Mouse (Mus musculus): ENCODE results near the gene Ints5.
"Not testable (repeated sequence)": the region's sequence is repeated elsewhere in the genome, so short reads cannot be mapped to it uniquely, and the experiment has no call there.

Ints5 gene

DNA sequence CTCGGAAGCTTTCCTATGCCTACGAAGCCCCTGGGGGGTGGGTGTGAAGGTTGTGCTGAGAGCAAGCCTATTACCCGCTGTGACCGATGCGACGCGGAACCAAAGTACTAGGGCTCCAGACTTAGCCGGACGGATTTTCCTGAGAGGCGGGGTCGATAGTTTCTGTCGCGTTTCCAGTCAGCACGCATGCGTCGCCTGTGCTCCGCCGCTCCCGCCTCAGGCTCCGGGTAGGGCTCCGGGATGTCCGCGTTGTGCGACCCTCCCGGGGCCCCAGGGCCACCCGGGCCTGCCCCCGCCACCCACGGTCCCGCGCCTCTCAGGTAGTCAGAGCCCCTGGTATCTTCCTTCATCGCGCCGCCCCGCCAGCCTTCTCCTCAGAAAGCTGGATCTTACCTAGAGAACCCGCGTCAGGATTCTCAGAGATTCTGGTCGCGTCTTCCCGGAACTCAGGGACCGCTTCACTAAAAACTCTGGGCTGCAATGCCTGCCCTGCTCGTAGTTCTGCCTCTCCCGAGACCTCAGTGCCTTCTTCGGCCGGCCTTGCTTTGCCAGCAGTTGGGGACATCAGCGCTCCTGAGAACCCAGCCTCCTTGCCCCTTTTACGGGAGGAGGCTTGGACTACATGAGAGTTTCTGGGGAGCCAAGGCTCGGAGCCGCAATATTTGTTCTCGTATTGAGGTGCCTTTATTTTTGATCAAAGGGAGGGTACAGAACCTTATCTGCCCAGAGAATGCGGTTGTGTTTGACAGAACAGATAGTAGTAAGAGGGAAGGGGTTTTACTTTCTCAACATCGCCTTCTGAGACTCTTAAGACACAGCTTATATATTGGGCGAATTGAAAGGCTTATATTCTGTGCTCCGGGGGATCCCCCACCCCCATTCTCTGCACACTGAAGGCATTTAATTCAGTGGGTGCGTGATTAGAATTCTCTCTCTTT lies at the start of gene Ints5:
TSS of gene Ints5 (plus strand) at position 177 of the 938 bp plus-strand sequence.
- peak; percentile 86 to 94 for DNase-seq (ENCODE audit: low spot score in 2 of 2)

DNA sequence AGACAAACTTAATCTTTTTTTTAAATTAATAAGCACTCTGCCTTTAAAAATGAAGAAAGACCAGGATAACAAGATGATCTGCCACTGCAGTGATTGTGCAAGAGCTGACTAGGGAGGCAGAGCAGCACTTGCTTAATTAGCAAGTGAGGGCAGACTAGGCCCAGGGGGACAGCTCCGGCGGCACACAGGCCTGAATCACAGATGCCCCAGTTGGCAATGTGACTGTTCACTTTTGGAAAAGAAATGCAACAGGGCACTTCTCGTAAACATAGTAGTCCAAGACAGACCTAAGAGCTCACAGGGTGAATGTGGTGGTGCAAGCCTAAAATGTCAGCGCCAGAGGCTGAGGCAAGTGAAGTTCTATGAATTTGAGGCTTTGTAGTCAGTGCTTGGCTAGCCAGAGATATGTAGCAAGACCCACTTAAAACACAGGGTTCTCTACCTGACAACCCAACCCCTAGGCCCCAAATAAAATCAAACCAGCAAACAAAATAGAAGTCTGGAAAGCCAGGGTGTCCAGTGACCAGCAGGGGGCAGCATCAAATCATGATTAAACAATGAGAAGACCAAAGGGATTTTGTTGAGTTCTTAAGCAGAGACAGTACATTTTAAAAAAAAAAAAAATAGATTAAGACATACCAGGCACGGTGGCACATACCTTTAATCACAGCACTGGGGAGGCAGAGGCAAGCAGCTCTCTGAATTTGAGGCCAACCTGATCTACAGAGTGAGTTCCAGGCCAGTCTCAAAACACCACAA lies 48.3 kb upstream of the Ints5 start:
- DNase-seq (ENCODE audit: low spot score in 2 of 2): peak; percentile 76 to 92

DNA sequence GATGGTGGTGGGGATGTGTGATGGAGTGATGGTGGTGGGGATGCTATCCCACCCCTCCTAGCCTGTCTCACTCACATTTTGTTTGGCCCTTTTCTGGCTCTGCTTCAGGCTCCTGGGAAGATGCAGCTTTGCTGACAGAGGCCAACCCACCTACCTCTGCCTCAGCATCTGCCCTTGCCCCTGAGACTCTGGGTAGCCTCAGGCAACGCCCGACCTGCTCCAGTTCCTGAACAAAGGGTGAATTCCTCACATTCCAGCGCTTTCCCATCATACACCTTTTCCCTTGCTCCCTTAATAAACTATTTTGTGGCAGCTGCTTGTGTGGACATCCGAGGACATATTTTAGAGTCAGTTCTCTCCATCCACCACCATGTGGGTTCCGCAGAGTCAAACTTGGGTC lies 44.4 kb upstream of the Ints5 start:
- no peak for DNase-seq (ENCODE audit: low spot score in 2 of 2)

- no peak for DNase-seq (ENCODE audit: low spot score in 2 of 2)
Measured at GRCm38 (mm10) chr19:8850402-8850901, 42.4 kb upstream of the Ints5 start, which contains the start of gene Lrrn4cl. Gene Lrrn4cl, plus strand, starts transcription at chr19:8850768.

GRCm38 (mm10) chr19:8851639-8852038 lies 41.2 kb upstream of the Ints5 start:
- DNase-seq (ENCODE audit: low spot score in 2 of 2): no peak

GRCm38 (mm10) chr19:8852236-8852928 lies 40.4 kb upstream of the Ints5 start:
- DNase-seq (ENCODE audit: low spot score in 2 of 2): no peak

DNA sequence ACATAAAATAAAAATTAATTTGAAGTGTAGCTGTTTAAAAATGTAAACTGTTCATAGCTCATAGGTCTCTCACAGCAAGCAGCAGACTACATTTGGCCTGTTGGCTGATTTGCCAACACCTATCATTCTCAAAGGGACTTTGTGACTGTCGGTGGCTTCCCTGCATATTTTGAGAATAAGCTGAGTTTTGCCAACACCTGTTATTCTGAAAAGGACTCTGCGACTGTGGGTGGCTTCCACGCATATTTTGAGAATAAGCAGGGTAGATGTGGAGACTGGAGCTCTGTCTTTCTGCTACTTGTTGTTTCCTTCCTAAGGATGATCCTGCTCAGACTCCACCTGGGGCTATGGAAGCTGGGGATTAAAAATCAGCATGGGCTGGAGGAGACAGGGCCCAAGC lies 39.7 kb upstream of the Ints5 start:
- no peak for DNase-seq (ENCODE audit: low spot score in 2 of 2)

- peak in 1 of 2 experiments; percentile 42 for DNase-seq (ENCODE audit: low spot score in 2 of 2)
Measured at GRCm38 (mm10) chr19:8857689-8858088, 35.1 kb upstream of the Ints5 start.

- DNase-seq (ENCODE audit: low spot score in 2 of 2): peak in 1 of 2 experiments; percentile 40
Measured at GRCm38 (mm10) chr19:8859018-8859417, 33.8 kb upstream of the Ints5 start.

GRCm38 (mm10) chr19:8864265-8864664 lies 28.5 kb upstream of the Ints5 start:
- no peak for DNase-seq (ENCODE audit: low spot score in 2 of 2)

- not testable (repeated sequence) for DNase-seq (ENCODE audit: low spot score in 2 of 2)
Measured at GRCm38 (mm10) chr19:8870381-8870780, 22.4 kb upstream of the Ints5 start.

DNA sequence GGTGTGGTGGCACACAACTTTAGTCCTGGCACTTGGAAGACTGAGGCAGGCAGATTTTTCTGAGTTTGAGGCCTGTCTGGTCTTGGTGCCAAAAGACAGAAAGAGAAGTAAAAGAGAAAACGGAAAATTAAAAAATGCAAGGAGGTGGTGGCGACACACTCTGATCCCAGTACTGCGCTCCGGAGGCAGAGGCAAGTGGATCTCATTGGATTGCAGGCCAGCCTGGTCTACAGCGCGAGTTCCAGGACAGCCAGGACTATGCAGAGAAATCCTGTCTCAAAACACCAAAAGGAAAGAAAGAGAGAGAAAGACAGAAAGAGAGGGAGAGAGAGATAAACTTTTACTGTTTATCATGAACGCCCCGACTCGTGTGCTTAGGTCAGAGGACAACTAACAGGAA lies 22.0 kb upstream of the Ints5 start:
- no peak for DNase-seq (ENCODE audit: low spot score in 2 of 2)

DNA sequence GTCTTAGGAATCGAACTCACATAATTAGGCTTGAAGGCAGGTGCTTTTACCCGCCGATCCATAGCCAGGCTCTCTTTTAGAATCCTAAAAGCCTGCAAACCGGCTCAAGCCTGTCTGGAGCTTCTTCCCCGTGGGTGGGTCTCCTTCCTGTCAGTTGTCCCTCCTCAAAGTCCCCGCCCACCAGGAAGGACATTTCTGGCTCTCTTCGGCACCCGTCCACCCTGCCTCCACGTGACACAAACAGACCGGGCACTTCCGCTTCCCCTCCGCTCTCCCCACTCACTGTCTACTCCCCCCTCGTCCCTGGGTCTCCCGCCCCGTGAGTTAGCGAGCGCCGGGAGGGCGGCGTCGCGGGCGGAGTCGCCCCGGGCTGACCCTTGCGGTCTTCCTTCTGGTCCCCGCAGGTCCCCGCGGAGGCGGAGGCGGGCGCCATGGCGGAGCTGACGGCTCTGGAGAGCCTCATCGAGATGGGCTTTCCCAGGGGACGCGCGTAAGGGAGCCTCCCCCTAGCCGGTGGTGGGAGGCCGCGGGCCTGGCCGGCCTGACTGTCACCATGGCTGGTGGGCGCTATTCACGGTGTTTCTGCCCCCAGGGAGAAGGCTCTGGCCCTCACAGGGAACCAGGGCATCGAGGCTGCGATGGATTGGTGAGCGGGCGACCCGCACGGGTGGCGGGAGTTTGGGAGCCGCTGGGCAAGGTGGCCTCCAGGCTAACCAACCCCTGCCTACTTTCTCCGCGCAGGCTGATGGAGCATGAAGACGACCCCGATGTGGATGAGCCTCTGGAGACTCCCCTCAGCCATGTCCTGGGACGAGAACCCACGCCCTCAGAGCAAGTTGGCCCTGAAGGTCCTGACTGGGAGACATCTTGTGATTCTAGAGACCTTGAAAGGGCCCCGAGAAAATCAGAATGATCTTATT lies 21.3 kb upstream of the Ints5 start, which contains the start of gene Ubxn1:
TSS of gene Ubxn1 (plus strand) at position 230 of the 920 bp plus-strand sequence.
- DNase-seq (ENCODE audit: low spot score in 2 of 2): peak; percentile 94 to 95

DNA sequence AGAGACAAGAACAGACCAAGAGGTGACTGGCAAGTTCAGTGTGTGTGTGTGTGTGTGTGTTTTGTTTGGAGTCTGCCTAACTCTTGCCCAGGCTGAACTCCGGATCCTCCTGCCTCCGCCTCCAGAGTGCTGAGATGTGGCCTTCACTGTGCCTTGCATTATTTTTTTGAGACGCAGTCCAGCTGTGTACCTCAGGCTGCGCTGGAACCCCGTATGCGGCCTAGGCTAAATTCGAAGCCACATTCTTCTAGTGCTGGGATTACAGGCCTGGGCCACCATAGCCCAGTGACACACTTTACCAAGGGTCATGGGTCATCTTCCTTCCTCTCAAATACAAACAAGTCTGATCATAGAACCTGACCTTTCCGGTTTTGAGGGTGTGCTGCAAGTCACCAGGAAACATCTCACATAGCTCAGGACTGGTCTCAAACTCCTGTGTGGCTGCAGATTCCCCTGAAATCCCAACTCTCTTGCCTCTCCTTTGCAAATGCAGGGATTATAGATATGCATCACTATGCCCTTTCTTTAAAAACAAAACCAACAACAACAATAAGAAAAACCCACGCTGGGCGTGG lies 20.5 kb upstream of the Ints5 start:
- DNase-seq (ENCODE audit: low spot score in 2 of 2): peak in 1 of 2 experiments; percentile 60

- DNase-seq (ENCODE audit: low spot score in 2 of 2): no peak
Measured at GRCm38 (mm10) chr19:8875031-8875430, 17.8 kb upstream of the Ints5 start.

- peak; percentile 91 to 94 for DNase-seq (ENCODE audit: low spot score in 2 of 2)
Measured at GRCm38 (mm10) chr19:8880311-8881033, 12.3 kb upstream of the Ints5 start, which contains the start of gene Uqcc3. Gene Uqcc3, minus strand, starts transcription at chr19:8880923.

DNA sequence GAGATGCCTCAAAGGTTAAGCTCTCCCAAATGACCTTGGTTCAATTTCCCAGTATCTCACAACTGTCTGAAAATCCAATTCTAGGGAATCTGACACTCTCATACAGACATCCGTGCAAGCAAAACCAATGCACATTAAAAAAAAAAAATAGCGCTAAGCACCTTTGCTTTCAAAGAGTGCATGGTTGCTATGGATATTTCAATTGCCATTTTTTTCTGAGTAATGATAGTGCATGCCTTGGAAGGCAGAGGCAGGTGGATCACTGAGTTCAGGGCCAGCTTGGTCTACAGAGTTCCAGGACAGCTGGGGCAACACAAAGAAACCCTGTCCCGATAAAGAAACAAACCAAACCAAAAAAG lies 11.8 kb upstream of the Ints5 start:
- DNase-seq (ENCODE audit: low spot score in 2 of 2): no peak

DNA sequence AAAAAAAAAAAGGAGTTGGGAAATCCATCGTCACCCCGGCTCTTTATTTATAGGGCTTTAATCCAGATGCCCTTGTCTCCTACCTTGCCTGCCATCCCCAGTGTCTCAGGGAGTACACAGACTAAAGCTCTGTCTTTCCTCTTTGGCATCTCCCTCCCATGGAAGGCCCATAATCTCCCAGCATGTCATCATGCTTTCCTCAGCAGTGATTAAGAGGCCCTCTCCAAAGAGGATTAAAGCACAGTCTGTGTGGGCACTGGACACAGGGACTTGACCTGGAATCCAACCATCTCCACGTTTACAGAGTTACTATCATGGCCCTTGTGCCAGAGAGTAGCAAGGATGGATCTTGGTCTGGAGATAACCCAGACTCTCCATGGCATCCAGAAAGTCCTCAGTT lies 9.2 kb upstream of the Ints5 start, which contains the start of the genes Lbhd1 and Gm49403:
TSS of gene Lbhd1 (plus strand) at position 117 of the 400 bp plus-strand sequence.
TSS of gene Gm49403 (plus strand) at position 315 of the 400 bp plus-strand sequence.
- no peak for DNase-seq (ENCODE audit: low spot score in 2 of 2)

DNA sequence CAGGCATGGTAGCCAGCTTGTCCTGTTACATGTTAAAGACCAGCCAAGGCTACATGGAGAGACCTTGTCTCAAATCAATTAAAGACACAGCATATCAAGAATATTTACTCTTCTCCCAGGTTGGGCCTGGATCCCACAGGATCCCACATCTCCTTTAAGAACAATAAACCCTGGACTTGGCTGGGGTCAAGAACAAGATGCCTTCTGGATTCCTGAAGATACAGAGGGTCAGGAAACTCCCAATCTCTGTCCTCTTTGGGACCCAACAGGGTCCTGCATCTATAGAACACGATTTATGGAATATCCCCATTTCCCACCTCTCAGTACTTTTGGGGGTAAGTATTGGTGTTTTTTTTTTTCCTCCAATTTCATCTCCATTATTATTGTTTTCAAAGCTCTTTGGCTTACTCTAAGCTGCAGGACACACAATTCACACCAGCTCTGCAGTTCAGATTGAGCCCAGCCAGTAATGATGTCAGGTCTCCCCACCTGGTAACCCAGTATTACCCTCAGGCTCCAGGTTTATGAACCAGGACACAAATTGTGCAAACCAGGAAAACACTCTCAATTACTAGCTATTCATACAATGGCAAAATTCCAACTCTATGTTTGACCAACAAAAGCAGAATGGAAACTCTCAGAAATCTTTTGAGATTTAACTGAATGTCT lies 5.8 kb upstream of the Ints5 start:
- no peak for DNase-seq (ENCODE audit: low spot score in 2 of 2)

All from spleen, postnatal 4 days (tissue).